Mouse (Mus musculus) NIH3T3 (cell line): ENCODE results near the gene Gm498.
A peak's percentile ranks its signal among the peaks of the same experiment; 100 is the strongest.

Experiments
- DNase-seq: peaks from one replicate; pipeline ENCODE4 v3.0.0-alpha.2; 2012; ENCODE audit warnings: low read depth

Gene Gm498

DNA sequence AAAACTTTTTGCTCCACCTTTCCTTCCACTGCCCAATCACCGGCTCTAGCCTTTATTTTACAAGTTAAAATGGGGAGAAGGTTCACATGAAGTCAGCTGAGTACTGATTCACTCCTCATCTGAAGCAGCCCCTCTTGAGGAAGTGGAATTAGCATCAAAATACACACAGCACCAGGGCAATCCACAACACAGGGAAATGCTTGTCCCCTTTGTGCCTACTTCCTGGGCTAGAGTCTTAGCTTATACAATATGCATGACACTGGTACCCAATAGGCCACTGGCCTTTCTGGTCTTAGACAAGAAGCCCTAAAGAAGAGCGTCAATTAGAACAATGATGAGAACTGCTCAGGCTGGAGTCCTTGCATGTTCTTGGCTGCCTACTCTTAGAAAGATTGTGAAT is 25.7 kb downstream of the Gm498 start:
- DNase-seq = no peak

DNA sequence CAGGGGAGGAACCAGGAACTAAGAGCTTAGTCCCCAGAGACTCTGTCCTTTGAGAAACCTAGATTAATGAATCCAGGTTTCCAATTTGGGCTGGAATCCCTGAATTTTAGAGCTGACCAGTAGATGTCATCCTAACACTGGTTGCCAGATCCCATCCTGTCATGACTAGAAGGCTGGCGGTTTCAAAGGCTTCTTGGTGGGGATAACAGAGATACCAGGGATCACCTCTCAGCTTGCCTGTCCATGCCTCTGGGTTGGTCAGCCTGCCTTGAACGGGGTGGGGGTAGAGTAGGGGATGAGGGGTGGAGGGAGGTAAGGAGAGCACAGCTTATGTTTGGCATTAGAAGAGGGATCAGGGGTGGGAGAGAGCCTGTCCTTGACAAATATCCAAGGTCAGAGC is 34.0 kb downstream of the Gm498 start:
- DNase-seq = peak; percentile 52

DNA sequence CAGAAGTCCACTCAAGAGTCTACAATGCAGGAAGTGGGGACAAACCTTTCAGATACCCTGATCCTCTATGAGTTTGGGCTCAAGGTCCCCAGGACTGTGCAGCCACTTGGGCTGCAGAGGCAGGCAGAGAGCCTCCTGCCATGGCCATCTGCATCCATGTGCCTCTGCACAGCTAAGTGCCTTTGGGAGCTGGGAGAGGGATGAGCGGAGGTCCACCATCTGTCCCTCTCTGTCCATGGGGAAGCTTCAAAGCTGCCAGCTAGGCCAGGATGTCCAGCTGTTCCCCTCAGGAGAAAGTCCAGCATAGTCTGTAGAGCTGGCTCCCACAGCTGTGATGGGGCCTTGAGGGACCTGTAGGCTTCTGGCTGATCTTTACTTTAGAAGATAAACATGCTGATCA is 38.5 kb downstream of the Gm498 start:
- DNase-seq = no peak

DNA sequence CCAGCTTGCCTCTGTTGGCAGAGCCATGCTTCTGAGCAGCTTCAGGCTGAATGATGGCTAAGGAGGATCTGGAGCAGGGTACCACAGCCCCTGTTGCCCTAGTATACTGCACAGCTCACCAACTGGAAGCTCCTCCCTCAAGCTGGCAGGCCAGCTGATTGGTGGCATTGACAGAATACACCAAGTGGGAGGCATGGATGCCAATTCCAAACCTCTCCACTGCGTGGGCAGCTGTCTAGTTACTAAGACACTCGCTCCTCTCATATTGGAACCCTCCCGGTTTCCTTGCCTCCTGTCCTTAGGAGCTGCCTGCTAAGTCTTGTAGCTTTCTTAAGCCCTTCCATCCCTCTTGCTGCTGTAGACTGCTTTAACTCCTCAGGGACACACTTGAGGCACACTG is 39.0 kb downstream of the Gm498 start:
- DNase-seq = no peak

DNA sequence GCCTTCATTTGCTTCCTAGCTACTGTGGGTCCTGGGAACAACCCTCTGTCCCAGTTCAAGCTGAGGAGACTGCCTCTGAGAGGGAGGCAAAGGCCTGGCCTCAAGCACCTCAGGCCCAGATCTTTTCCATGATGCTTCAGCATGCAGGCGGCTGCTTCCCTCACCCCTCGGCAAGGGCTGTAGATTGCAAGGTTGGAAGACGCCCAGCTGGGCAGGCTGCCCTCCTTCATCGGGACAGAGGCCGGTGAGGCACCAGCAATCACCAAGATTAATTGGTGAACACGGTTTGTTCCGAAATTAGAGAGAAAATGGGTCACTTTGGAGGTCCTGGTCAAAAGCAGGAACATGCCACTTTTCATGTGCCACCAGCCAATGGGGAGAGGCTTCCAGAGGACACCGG is 47.0 kb downstream of the Gm498 start:
- no peak for DNase-seq

DNA sequence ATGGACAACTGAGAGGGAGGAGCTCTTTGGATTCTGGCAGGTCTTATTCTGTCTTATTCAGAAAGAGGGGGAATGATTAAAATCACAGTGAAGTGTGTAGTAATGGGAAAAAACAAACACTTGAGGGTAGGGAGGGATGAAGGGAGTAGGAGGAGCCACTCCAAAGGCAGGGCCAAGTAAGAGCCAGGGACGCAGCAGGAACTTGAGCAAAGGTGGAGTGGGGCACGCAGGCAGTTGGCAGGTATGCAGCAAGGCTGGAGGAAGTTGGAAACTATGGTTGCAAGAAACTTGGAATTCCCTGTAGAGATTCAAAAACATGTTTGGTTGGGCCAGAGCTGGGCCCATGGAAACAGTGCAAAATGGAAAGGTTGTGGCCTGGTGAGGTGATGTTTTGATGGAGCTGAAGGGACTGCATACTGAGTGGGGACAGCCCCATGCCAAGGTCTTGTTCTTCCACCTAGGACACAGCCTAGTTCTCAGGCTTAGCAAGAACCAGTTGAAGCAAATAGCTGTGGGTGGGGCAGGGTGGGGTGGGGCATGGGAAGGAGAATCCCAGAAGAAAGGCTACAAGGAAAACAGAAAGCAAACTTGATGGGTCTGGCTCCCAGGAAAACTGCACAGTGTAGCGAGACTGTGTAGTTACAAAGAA is 52.5 kb downstream of the Gm498 start:
- DNase-seq = no peak

GRCm38 (mm10) chr7:143929899-143930298 is 63.3 kb downstream of the Gm498 start:
- no peak for DNase-seq

- no peak for DNase-seq
These were observed 72.0 kb downstream of the Gm498 start for GRCm38 (mm10) chr7:143938647-143939046.

DNA sequence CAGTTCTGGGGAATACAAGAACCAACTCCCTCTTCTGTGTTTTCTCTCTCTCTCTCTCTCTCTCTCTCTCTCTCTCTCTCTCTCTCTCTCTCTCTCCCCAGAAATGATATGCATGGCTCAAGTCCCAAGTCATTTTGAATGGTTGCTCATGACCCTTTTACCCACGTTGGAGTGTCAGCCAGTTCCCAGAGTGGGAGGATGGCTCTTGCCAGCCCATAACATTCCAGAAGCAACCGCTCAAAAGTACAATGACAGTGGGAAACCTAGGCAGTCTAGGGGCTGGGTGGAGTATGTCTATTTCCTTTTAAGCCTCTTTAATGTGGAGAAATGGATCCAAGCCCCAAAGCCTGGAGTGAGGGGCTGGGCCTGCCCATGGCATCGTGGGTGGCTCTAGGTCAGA is 72.8 kb downstream of the Gm498 start:
- no peak for DNase-seq

DNA sequence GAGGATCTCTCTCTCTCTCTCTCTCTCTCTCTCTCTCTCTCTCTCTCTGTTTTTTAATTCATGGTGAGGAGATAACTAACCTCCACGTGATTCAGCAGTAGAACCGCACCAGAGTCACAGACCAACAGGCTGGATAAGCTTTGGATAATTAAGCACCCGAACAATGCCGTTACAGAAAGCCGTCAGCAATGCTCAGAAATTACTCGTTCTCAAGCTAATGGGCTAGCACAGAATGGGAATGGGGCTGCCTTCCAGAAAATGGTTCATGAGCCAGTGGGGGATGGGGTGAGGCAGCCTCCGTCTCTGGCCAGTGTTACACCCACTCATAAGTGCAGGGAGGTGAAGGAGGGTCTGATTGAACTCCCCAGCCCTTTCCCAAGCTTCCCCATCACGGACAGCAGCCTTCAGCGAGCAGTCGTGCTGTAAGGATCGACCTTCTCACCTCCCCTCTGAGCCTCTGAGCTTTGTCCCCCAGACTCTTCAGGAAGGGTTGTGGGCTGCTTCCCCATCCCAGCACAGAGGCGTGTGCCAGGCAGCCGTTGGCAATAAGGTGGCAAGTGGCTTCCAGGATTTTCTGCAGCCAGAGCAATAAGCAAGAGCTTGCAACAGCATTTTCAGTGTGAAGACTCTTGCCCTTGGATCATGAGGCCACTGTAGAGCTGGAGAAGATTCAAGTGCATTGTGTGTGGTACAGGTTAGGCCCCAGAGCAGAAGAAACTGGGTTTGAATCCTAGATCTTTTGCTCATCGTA is 76.5 kb downstream of the Gm498 start:
- DNase-seq = no peak

GRCm38 (mm10) chr7:143944421-143944980 is 77.9 kb downstream of the Gm498 start:
- DNase-seq = peak; percentile 2
